Mouse (Mus musculus): Measurements from ENCODE around the gene Mansc1. TPM values are rescaled to one million over a fixed set of nuclear protein-coding genes. Genes with fewer than 3 reads are reported as not detected.

Gene Mansc1
- total RNA-seq, 2 experiments from 2014 or later = 7.5 to 7.8 TPM

DNA sequence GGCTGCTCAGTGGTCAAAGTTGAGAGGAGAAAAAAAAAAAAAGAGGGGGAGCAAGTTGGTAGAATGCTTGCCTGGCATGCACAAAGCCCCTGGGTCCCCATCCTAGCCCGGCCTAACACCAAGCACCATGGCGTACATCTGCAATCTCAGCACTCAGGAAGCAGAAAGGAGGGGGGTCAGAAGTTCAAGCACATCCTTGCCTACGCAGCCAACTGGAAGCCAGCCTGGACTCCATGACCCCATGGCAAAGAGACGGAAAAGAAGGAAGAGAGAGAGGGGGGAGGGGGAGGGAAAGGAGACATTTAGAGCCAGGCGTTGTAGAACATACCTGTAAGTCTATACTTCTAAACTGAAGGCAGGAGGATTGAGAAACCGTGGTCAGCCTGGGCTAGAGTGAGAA, 25.7 kb downstream of the Mansc1 start:
- DNase-seq (ENCODE audit: low spot score in 2 of 2) = no peak
- intact Hi-C loops (cut with DNase I) = loop anchor here (5.0 to 10.0 kb wide), 2 partner anchors 39 to 642 kb away; partner anchors contain the start of gene Lrp6

DNA sequence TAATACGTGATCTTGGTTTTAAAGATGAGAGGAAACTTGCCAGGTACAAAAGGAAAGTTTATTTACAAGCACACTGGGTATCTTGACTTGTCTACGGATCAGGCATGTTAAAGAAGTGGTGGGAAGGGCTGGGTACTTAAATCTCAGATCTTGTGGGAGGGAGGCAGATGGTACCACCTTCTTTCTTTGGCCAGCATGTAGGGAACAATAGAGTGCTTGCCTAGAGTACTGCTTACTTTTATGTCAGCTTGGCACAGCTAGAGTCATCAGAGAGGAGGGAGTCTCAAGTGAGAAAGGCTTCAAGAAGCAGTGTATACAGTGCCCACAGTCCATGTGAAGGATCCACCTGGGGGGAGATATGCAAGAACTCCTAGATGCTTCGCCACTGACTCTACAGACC, 27.1 kb downstream of the Mansc1 start:
- intact Hi-C loops (cut with DNase I) = loop anchor here (5.0 to 10.0 kb wide), 2 partner anchors 38 to 640 kb away; partner anchors contain the start of gene Lrp6
- DNase-seq (ENCODE audit: low spot score in 2 of 2) = no peak

DNA sequence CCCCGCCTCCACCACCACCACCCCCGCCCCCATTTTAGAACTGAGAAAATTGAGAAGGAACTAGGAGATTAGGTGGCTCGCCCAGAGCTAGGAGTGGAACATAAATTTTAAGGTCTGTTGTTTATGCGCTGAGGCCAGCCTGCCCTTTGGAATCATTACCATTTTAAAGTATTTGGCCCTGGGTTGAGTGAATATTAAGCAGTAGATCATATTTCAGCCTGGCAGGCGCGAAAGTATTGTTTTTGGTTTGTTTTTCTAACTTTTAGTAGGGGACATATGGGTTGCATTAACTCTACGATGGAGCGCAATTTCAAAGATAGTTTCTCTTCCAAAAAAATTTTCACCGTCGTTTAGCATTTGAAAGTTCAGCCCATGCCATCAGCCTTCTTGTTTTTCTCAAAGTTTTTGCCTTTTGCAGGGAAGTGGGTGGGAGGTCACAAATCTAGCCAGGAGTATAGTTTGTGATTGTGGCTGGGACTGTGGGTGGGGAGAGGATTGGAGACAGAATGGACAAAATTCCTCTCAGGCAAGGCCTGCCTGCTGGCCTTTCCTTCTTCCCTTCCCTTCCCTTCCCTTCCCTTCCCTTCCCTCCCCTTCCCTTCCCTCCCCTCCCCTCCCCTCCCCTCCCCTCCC, 29.8 kb downstream of the Mansc1 start:
- intact Hi-C loops (cut with DNase I) = loop anchor here (10.0 kb wide), 1 partner anchor 638 kb away; no protein-coding TSS in a partner anchor
- DNase-seq (ENCODE audit: low spot score in 2 of 2) = no peak

DNA sequence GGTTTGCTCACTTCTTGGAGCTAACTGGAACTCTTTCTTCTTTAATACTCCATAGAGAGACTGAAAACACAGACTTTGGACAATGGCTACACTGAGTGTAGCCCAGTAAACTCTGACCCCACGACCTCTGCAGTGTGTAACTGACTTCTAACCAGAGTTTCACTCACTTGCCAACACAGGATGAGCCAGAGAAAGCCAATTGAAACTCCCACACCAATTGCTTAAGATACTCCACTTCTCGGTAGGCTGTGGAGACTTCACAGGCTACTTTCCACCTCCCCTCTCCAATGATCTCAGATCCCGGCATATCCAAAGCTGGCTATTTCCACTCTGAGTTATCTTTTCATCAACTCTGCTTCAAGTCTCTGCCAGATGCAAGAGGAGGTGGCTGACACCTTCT, 30.5 kb downstream of the Mansc1 start:
- DNase-seq (ENCODE audit: low spot score in 2 of 2) = no peak
- intact Hi-C loops (cut with DNase I) = loop anchor here (10.0 kb wide), 1 partner anchor 637 kb away; no protein-coding TSS in a partner anchor

DNA sequence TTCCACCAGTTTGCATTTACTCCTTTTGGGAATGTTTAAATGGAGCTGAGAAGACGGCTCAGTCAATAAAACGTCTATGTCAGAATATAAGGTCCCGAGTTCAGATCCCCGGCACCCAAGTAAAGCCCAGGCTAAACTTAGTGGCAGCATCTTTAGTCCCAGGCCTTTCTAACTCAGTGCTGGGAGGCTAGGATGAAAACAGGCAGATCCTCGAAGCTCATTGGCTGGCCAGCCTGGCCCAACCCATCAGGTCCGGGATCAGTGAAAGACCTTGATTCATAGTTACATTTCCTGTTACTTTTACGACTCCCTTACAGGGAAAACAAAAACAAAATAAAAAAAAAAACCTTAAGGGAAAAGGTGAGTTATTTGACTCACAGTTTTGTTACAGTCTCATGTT, 31.2 kb downstream of the Mansc1 start:
- intact Hi-C loops (cut with DNase I) = loop anchor here (10.0 kb wide), 1 partner anchor 636 kb away; no protein-coding TSS in a partner anchor
- DNase-seq (ENCODE audit: low spot score in 2 of 2) = no peak

DNA sequence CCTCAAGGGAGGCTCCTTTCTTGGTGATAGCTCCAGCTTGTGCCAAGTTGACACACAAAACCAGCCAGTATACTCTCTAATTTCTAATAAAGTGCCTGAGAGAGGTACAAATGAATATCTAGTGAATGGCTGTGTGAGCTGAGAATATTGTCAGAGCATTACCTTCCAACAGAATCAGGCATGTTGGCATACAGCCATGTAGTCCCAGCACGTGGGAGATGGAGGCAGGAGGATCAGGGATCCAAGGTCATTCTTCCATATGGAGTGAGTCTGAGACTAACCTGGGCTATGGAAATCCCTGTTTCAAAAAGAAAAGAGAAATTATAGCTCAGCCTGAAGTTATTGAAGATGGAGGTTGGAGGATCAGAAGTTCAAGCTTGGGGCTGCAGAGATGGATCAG, 33.0 kb downstream of the Mansc1 start:
- no peak for DNase-seq (ENCODE audit: low spot score in 2 of 2)
- intact Hi-C loops (cut with DNase I) = no loop called here

DNA sequence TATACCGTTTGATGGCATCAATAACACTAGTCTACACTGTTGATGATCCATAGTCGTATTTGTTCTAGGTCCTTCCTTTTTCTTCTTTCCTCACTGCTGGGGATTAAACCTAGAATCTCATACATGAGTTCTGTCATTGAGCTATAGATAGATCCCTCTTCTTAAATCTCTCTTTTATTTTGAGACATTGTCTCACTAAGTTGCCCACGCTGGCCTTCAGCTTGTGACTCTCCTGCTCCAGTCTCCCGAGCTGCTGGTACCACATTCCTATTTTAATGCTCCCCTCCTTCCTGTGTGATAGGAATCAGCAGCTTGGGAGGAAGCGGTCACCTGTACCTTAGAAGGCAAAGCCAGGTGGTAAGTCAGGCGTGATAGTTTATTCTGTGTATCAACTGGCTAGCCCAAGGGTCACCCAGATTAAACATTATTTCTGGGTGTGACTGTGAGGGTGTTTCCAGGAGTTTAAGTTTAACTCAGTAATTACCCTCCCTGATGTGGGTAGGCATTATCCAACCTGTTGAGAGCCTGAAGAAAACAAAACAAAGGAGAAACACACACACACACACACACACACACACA, 34.5 kb downstream of the Mansc1 start:
- DNase-seq (ENCODE audit: low spot score in 2 of 2) = no peak
- intact Hi-C loops (cut with DNase I) = no loop called here

DNA sequence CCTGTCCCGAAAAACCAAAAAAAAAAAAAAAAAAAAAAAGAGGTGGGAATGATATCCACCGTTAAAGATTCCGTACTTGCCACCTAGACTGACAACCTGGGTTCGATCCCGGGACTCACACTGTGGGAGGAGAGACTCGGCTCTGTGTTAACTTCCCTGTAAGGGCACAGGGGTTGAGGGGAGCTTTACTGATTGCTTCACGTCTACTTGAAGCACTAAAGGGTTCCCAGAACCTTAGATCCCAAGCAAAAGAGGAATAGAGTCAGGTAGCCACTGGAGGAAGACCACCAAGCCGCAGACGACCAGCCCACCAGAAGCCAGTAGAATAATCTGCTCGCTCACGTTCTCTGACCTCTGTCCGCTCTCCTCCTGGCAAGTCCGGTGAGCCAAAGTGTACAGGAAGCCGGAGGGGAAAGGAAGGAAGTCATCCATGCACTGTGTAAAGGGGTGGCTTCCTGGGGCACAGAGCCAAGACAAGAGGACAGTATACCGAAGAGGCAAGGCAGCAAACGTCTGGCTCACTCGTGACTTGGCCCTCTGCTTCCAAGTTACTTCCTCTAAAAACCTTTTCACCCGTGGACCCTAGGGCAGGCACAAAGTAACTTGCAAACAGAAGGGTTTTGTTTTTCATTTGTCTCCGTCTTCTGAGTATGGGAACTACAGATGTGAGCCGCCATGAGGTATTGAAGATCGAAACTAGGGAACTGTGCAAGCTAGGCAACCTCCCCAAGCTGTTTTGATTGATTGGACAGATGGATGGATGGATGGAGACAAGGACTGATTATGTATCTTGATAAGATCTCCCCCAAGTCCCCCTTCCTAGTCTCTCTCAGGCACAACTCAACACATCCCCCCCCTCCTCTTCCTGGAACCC, 37.5 kb downstream of the Mansc1 start:
- no peak for DNase-seq (ENCODE audit: low spot score in 2 of 2)
- intact Hi-C loops (cut with DNase I) = no loop called here

DNA sequence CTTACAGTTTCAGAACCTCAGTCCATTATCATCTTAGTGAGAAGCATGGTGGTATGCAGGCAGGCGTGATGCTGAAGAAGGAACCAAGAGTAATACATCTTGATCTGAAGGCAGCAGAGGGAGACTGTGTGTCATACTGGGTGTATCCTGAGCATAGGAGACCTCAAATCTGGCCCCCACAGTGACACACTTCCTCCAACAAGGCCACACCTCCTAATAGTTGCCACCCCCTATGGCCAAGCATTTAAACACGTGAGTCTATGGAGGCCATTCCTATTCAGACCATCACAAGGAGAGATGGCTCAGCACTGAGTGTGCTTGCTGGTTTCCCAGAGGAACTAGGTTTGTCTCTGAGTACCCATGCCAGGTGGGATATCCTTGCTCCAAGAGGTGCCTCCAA, 40.7 kb downstream of the Mansc1 start:
- no peak for DNase-seq (ENCODE audit: low spot score in 2 of 2)
- intact Hi-C loops (cut with DNase I) = no loop called here

DNA sequence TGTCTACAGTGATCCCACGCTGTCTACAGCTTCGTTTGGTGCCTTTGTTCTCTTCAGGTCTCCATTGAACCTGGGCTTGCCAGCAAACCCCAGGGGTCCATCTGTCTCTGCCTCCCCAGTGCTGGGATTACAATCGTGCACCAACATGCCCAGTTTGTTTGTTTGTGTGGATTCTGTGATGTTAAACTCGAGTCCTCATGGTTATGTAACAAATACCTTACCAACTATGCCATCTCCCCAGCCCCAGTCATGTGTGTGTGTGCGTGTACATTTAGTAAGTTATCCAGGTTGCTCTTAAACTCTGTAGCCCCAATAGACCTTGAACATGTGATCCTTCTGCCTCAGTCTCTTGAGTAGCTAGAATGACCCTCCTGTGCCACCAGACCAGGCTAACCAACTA, 46.0 kb downstream of the Mansc1 start:
- intact Hi-C loops (cut with DNase I) = no loop called here
- no peak for DNase-seq (ENCODE audit: low spot score in 2 of 2)

DNA sequence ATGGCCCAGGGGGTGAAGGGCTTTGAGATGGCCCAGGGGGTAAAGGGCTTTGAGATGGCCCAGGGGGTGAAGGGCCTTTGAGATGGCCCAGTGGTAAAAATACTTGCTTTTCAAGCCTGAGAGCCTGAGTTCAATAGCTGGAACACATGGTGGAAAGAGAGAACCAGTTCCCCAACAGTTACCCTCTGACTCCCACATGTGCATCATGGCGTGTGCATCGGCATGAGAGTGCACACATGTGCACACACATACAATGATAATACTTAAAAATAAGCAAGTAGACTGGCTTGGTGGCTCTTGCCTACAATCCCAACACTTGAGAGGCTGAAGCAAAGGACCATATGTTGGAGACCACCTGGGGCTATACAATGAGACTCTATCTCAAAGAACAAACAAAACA, 47.7 kb downstream of the Mansc1 start:
- DNase-seq (ENCODE audit: low spot score in 2 of 2) = no peak
- intact Hi-C loops (cut with DNase I) = no loop called here

DNA sequence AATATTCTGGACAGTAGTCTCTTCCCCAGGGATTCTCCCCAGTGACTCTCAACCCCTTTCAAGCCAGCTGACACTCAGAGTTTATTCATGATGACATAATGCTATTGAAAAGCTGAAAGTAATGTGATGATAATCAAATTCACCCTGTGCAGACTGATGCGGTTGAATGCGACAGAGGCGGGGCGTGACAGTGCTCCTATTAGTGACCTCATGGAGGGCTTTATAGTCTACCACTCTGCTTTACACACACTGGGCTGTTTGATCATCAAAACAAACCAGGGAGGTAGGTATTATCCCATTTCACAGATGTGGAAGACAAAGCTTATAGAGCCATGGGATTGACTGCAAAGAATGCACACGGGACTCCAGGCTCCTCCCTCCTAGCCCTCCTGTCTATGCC, 50.2 kb downstream of the Mansc1 start:
- intact Hi-C loops (cut with DNase I) = no loop called here
- DNase-seq (ENCODE audit: low spot score in 2 of 2) = no peak

DNA sequence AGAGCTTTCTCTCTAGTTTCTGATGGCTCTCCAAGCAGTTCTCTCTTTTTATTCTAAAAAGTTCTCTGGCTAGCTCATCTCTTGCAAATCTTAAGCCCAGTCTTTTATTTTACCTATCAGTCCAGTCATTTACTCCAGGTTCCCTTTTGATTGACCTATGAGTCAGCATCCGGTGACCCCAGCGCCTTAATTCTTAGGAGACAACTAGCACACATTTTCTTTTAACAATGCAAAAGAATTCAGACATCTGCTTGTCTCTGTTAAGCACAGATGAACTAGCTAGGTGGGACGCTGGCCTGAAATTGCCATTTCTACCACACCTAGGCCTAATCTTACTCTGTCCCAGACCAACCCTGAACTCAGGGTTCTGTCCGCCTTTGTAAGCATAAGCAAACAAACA, 52.8 kb downstream of the Mansc1 start:
- intact Hi-C loops (cut with DNase I) = no loop called here
- no peak for DNase-seq (ENCODE audit: low spot score in 2 of 2)

DNA sequence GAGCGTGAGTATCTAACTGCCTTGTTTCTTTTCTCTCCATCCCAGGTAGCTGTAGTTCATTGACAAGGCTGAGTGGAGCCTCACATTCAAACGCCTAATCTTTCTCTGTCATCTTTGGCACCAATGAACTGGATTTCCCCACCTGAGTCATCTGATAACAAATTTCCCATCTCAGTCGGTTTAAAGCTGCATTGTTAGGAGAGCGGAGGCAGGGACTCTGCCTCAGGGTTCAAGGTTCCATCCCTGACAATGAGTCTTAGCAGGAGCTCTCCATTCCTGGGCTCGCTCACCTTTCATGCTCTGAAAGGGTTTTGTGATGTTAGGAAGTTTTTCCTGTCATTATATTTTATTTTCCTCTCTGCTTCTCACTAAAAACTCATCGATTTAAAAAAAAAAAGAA, 54.2 kb downstream of the Mansc1 start:
- no peak for DNase-seq (ENCODE audit: low spot score in 2 of 2)
- intact Hi-C loops (cut with DNase I) = no loop called here

DNA sequence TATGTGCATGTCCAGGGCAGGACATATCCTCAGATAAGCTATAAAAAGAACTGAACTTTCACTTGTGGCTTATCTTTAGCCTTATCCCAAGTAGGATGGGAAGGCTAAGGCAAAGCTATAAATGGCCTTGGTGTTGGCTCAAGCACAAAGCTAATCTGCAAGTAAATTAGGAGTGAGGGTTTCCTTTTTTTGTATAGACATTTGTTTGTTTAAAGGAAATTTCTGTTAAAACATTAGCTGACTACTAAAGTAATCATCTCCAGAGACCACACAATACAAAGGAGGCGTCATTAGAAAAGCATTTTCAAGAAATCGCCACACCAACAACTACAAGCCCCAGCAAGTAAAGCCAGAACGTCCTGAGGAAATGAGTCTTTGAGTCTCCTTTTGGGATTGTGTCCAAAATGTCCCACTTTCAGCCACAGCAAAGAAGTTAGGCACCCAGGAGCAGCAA, 57.0 kb downstream of the Mansc1 start:
- no peak for DNase-seq (ENCODE audit: low spot score in 2 of 2)
- intact Hi-C loops (cut with DNase I) = no loop called here

DNA sequence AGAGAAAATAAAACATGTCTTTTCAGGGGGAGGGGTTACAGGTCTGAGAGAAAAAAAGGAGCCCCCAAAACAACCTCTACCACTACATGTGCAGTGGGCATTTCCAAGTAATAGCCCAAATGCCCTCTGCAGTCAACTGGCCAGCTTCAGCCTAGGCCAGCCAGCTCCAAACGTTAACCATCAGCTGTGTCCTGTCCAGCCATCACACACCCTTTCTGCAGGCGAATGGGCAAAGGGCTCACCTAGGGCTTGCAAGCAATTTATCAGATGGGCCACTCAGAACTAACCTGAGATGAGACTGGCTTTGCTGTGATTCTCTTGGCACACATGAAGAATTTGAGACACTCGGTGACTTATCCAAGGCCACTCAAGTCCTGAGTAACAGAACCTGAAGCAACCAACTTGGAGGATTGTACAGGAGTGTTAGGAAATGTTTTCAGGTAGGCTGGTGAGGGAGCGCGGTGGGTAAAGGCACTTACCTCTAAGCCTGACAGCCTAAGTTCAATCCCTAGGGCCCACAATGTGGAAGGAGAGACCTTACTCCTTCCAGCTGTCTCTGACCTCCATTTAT, 64.2 kb downstream of the Mansc1 start:
- intact Hi-C loops (cut with DNase I) = loop anchor here (5.0 to 10.0 kb wide), 4 partner anchors 39 to 113 kb away; no protein-coding TSS in a partner anchor
- no peak for DNase-seq (ENCODE audit: low spot score in 2 of 2)

DNA sequence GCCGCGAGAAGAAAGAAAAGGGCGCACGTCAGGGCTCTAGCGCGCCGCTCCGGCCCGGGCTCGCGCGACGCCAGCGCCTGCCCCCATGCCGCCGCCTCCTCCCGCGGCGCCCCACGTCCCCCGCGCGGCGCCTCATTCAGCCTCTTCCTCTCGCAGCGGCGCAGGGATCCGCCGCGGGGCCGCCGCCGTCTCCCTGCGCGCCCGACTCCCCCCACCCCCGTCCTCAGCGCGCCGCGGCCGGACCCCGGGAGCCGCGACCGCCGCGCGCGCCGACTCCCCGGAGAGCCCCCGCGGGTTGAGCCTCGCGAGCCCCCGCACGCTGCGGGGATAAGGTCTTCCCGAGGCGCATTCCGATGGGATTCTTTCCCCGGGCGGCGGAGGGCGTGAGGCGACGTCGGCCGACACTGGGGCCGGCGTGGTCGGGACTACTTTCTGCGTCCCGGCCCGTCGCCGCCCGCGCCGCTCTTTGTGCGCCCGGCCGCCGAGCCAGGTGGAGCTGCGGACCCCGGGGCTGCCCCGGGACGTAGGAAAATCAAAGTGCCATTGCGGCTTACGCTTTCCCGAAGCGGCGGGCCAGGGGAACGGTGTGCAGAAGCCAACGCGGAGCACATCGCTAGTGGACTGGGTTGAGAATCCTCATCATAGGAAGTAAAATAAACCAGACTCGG, 65.3 kb downstream of the Mansc1 start, which contains the start of gene Lrp6:
Gene Lrp6, minus strand, starts transcription at position 148 of the 668 bp plus-strand sequence.
- intact Hi-C loops (cut with DNase I) = loop anchor here (5.0 to 10.0 kb wide), 4 partner anchors 40 to 112 kb away; no protein-coding TSS in a partner anchor
- peak; percentile 71 to 81 for DNase-seq (ENCODE audit: low spot score in 2 of 2)

DNA sequence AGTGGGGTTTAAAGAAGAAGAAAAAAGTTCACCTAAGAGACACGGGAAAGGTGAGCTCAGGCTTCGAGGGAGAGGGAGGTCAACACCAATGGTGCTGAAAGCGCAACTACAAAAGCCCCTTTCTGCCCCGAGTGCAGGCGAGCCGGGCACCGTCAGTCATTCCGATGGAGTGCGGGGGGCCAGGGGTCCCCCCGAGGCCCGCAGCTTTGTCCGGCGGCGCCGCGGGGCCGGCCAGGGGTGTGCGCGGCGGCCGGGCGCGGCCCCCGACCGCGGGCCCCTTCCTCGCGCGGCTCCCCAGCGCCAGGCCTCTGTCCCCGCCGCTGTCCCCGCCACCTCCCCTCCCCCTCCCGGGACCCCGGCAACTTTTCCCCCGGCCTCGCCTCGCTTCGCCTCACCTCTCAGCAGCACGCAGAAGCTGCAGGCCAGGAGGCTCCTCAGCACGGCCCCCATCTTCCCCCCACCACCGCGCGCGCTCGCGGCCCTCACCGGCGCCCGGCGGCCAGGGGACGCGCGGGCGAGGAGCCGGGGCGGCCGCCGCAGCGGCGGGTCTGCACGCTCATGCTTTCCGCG, 66.0 kb downstream of the Mansc1 start:
- intact Hi-C loops (cut with DNase I) = loop anchor here (5.0 to 10.0 kb wide), 4 partner anchors 41 to 112 kb away; no protein-coding TSS in a partner anchor
- DNase-seq (ENCODE audit: low spot score in 2 of 2) = no peak
